Mouse (Mus musculus): ENCODE data around the gene D5Ertd577e. TPM values are rescaled to one million over a fixed set of nuclear protein-coding genes. Genes with fewer than 3 reads are reported as not detected.
"Not testable (repeated sequence)": the region's sequence is repeated elsewhere in the genome, so short reads cannot be mapped to it uniquely, and the experiment has no call there.

Gene D5Ertd577e
- not detected in 2 replicates for polyA plus RNA-seq (2015; fragmentation: Nextera tagmentation; extraction: Ambion mirVana)

- not testable (repeated sequence) for H3K4me1 ChIP-seq (replicated peaks); H3K9ac ChIP-seq (replicated peaks); H3K27ac ChIP-seq; H3K9me3 ChIP-seq; ATAC-seq; H3K4me2 ChIP-seq (replicated peaks); H3K4me3 ChIP-seq (replicated peaks); H3K36me3 ChIP-seq; H3K27me3 ChIP-seq
- 44% methylated on average over 1 of the region's 1 CpGs for WGBS
Observed at GRCm38 (mm10) chr5:95456506-95456905, at the start of gene D5Ertd577e. Gene D5Ertd577e, plus strand, starts transcription at chr5:95456806.

DNA sequence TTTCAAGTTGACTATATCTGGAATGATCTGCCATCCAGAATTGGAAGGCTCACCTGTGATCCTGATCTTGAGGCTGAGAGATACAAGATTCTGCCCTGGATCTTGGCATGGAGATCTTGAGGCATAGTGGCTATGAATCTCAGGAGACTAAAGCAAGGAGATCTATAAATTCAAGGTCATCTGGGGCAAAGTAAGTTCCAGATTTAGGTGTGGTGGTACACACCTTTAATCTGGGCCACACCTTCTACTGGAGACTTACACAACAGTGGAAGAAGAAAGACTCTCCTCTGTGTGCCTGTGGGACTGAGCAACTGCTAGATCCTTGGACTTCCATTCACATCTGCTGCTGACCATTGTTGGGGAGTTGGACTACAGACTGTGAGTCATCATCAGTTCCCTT lies 53.9 kb downstream of the D5Ertd577e start, which contains the start of gene Gm3286:
Gene Gm3286, plus strand, starts transcription at position 301 of the 400 bp plus-strand sequence.
- not testable (repeated sequence) for H3K9me3 ChIP-seq; H3K4me1 ChIP-seq (replicated peaks); H3K9ac ChIP-seq (replicated peaks); H3K4me2 ChIP-seq (replicated peaks); H3K27me3 ChIP-seq; H3K27ac ChIP-seq; H3K36me3 ChIP-seq; H3K4me3 ChIP-seq (replicated peaks); ATAC-seq

Other genes starting within 250 kb of the D5Ertd577e start
- not detected in 2 replicates for gene Gm10424, start 184.0 kb upstream of the D5Ertd577e start, polyA plus RNA-seq (2015; fragmentation: Nextera tagmentation; extraction: Ambion mirVana)
- gene Gm3259, start 150.9 kb upstream of the D5Ertd577e start, polyA plus RNA-seq (2015; fragmentation: Nextera tagmentation; extraction: Ambion mirVana), result not detected in 2 replicates
- gene Gm3286, start 54.0 kb downstream of the D5Ertd577e start, polyA plus RNA-seq (2015; fragmentation: Nextera tagmentation; extraction: Ambion mirVana), result not detected in 2 replicates
- not detected in 2 replicates for gene Gm7971, start 138.1 kb downstream of the D5Ertd577e start, polyA plus RNA-seq (2015; fragmentation: Nextera tagmentation; extraction: Ambion mirVana)